Mouse (Mus musculus): ENCODE measurements around the gene Fam229a. TPM values are rescaled to one million over a fixed set of nuclear protein-coding genes. Genes with fewer than 3 reads are reported as not detected.
"Not testable (repeated sequence)": the region's sequence is repeated elsewhere in the genome, so short reads cannot be mapped to it uniquely, and the experiment has no call there.

Fam229a gene
- polyA plus RNA-seq, 1 experiment from 2014 or later = not detected

DNA sequence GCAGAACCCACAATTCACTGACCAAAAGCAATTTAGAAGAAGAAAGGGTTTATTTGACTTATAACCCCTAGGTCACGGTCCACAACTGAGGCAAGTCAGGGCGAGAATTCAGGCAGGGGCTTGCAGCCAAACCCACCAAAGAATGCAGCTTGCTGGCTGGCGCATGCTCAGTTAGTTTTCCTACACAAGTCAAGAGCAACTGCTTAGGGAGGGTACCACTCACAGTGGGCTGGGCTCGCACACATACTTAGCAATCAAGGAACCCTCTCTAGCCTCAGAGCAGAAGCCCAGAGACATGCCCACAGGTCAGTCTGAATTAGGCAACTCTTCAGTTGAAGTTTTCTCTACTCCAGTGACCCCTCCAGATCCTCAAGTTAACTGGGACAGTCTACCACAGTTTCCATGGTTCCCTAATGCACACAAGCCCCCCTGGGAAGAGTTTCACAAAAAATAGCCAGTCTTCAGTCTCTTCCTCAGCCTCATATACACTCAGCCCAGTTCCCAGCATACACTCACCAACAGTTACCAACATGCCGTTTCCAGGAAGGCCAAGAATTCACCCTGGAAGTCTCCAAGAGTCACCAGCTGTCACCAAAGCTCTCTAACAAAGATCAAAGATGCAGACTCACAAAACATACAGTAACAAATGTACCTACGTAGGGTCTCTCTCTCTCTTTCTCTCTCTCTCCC is 19.9 kb downstream of the Fam229a start:
- Histone ChIP-seq H3K36me3 (no peaks in the 10 kb centered on the region), H3K4me2 (replicated peaks) (no peak overlapping the region), H3K4me3 (replicated peaks) (no peak overlapping the region), H3K27me3 (no peaks in the 10 kb centered on the region), H3K27ac (replicated peaks) (peak overlapping the region; percentile 59; the same call in 1 of the 2 replicates), H3K9me3 (replicated peaks) (no peaks in the 10 kb centered on the region), H3K4me1 (peaks cover 36% of the 10 kb centered on the region), H3K9ac (no peak overlapping the region)
- no peak for ATAC-seq (ENCODE audit: insufficient number of reproducible peaks, low FRiP score, low TSS enrichment, low read depth)
- WGBS = 34% methylated on average over 6 of the region's 6 CpGs

GRCm38 (mm10) chr4:129511413-129512096 is 20.6 kb downstream of the Fam229a start:
- peaks cover 39% of the 10 kb centered on the region for H3K4me1 ChIP-seq
- H3K27ac ChIP-seq (replicated peaks) = peak overlapping the region; percentile 59; the same call in 1 of the 2 replicates
- WGBS = 23% methylated on average over 6 of the region's 6 CpGs
- H3K4me3 ChIP-seq (replicated peaks) = no peak overlapping the region
- peaks cover 2% of the 10 kb centered on the region for H3K36me3 ChIP-seq
- no peaks in the 10 kb centered on the region for H3K9me3 ChIP-seq (replicated peaks)
- no peak for ATAC-seq (ENCODE audit: insufficient number of reproducible peaks, low FRiP score, low TSS enrichment, low read depth)
- H3K27me3 ChIP-seq = no peaks in the 10 kb centered on the region
- H3K4me2 ChIP-seq (replicated peaks) = no peak overlapping the region
- H3K9ac ChIP-seq = no peak overlapping the region

- H3K27ac ChIP-seq (replicated peaks) = peak within 1 kb of the TSS; percentile 95
- no peaks in the 10 kb centered on the region for H3K27me3 ChIP-seq
- H3K9me3 ChIP-seq (replicated peaks) = no peaks in the 10 kb centered on the region
- H3K4me3 ChIP-seq (replicated peaks) = peak within 1 kb of the TSS; percentile 94
- peaks cover 42% of the 10 kb centered on the region for H3K4me1 ChIP-seq
- 4% methylated on average over 47 of the region's 47 CpGs for WGBS
- H3K4me2 ChIP-seq (replicated peaks) = peak within 1 kb of the TSS; percentile 65
- peak within 1 kb of the TSS; percentile 99 for H3K9ac ChIP-seq
- peak; percentile 90 for ATAC-seq (ENCODE audit: insufficient number of reproducible peaks, low FRiP score, low TSS enrichment, low read depth)
- peaks cover 18% of the 10 kb centered on the region for H3K36me3 ChIP-seq
Observed at GRCm38 (mm10) chr4:129513086-129513767, 22.2 kb downstream of the Fam229a start, which contains the start of gene Marcksl1. Marcksl1 (plus strand) TSS chr4:129513581.

GRCm38 (mm10) chr4:129513891-129514290 is 22.9 kb downstream of the Fam229a start:
- 0% methylated on average over 34 of the region's 57 CpGs for WGBS
- ATAC-seq (ENCODE audit: insufficient number of reproducible peaks, low FRiP score, low TSS enrichment, low read depth) = peak; percentile 41
- H3K27ac ChIP-seq (replicated peaks) = peak overlapping the region; percentile 95

DNA sequence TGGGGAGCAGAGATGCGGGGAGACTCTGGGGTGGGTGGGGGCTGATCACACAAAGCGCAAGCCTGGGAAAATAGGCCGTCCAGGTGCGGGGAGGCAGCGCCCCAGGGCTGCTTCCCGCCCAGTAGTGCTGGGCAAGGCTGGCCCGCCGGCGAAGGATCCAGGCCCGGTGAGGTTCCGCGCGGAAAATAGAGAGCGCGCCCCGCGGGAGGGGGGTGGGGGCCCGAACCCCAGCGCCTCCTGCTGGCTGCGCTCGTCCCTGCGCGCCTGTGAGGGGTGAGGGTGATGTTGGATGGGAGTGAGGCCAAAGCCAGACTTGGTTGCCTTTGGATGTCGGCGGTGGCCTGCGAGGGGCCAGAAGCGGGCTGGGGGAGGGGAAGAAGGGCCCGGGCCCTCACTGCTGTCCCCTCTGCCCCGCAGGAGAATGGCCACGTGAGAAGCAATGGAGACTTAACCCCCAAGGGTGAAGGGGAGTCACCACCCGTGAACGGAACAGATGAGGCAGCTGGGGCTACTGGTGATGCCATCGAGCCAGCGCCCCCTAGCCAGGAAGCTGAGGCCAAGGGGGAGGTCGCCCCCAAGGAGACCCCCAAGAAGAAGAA is 23.4 kb downstream of the Fam229a start:
- no peaks in the 10 kb centered on the region for H3K9me3 ChIP-seq (replicated peaks)
- H3K4me3 ChIP-seq (replicated peaks) = peak overlapping the region; percentile 94
- H3K9ac ChIP-seq = peak overlapping the region; percentile 99
- H3K4me1 ChIP-seq = peaks cover 39% of the 10 kb centered on the region
- peak overlapping the region; percentile 95 for H3K27ac ChIP-seq (replicated peaks)
- under 1% methylated on average over 35 of the region's 35 CpGs for WGBS
- no peaks in the 10 kb centered on the region for H3K27me3 ChIP-seq
- ATAC-seq (ENCODE audit: insufficient number of reproducible peaks, low FRiP score, low TSS enrichment, low read depth) = peak; percentile 30
- H3K36me3 ChIP-seq = peaks cover 25% of the 10 kb centered on the region
- H3K4me2 ChIP-seq (replicated peaks) = peak overlapping the region; percentile 65

More at GRCm38 (mm10) chr4:129513891-129514290, 22.9 kb downstream of the Fam229a start:
- H3K36me3 ChIP-seq = peaks cover 24% of the 10 kb centered on the region
- H3K27me3 ChIP-seq = no peaks in the 10 kb centered on the region
- H3K4me1 ChIP-seq = peaks cover 39% of the 10 kb centered on the region
- H3K9ac ChIP-seq = peak overlapping the region; percentile 99
- H3K4me2 ChIP-seq (replicated peaks) = peak overlapping the region; percentile 65
- H3K9me3 ChIP-seq (replicated peaks) = no peaks in the 10 kb centered on the region
- H3K4me3 ChIP-seq (replicated peaks) = peak overlapping the region; percentile 94

GRCm38 (mm10) chr4:129516925-129517324 is 25.9 kb downstream of the Fam229a start:
- peaks cover 27% of the 10 kb centered on the region for H3K4me1 ChIP-seq
- no peak overlapping the region for H3K9ac ChIP-seq
- H3K27me3 ChIP-seq = no peaks in the 10 kb centered on the region
- peaks cover 48% of the 10 kb centered on the region for H3K36me3 ChIP-seq
- H3K4me3 ChIP-seq (replicated peaks) = no peak overlapping the region
- 0 out of 2 replicates have a peak overlapping the region, but pooled peaks have one; percentile 8 for H3K4me2 ChIP-seq (replicated peaks)
- peak overlapping the region; percentile 77 for H3K27ac ChIP-seq (replicated peaks)
- ATAC-seq (ENCODE audit: insufficient number of reproducible peaks, low FRiP score, low TSS enrichment, low read depth) = no peak
- WGBS = 35% methylated on average over 2 of the region's 2 CpGs
- no peaks in the 10 kb centered on the region for H3K9me3 ChIP-seq (replicated peaks)

GRCm38 (mm10) chr4:129518519-129518918 is 27.5 kb downstream of the Fam229a start:
- Histone ChIP-seq H3K27ac (replicated peaks) (no peak overlapping the region; the same call in 1 of the 2 replicates), H3K9me3 (replicated peaks) (no peaks in the 10 kb centered on the region), H3K4me1 (peaks cover 17% of the 10 kb centered on the region), H3K9ac (no peak overlapping the region), H3K36me3 (peaks cover 64% of the 10 kb centered on the region), H3K27me3 (no peaks in the 10 kb centered on the region), H3K4me2 (replicated peaks) (no peak overlapping the region), H3K4me3 (replicated peaks) (no peak overlapping the region)
- no peak for ATAC-seq (ENCODE audit: insufficient number of reproducible peaks, low FRiP score, low TSS enrichment, low read depth)
- 85% methylated on average over 8 of the region's 8 CpGs for WGBS

- no peak overlapping the region for H3K4me2 ChIP-seq (replicated peaks)
- no peaks in the 10 kb centered on the region for H3K9me3 ChIP-seq (replicated peaks)
- peaks cover 82% of the 10 kb centered on the region for H3K36me3 ChIP-seq
- no peaks in the 10 kb centered on the region for H3K4me1 ChIP-seq
- no peak overlapping the region for H3K4me3 ChIP-seq (replicated peaks)
- H3K27me3 ChIP-seq = no peaks in the 10 kb centered on the region
- no peak for ATAC-seq (ENCODE audit: insufficient number of reproducible peaks, low FRiP score, low TSS enrichment, low read depth)
- no peak overlapping the region for H3K9ac ChIP-seq
- no peak overlapping the region for H3K27ac ChIP-seq (replicated peaks)
- 92% methylated on average over 5 of the region's 5 CpGs for WGBS
Observed at GRCm38 (mm10) chr4:129525338-129525737, 34.3 kb downstream of the Fam229a start.

GRCm38 (mm10) chr4:129525889-129526288 is 34.9 kb downstream of the Fam229a start:
- no peak for ATAC-seq (ENCODE audit: insufficient number of reproducible peaks, low FRiP score, low TSS enrichment, low read depth)

DNA sequence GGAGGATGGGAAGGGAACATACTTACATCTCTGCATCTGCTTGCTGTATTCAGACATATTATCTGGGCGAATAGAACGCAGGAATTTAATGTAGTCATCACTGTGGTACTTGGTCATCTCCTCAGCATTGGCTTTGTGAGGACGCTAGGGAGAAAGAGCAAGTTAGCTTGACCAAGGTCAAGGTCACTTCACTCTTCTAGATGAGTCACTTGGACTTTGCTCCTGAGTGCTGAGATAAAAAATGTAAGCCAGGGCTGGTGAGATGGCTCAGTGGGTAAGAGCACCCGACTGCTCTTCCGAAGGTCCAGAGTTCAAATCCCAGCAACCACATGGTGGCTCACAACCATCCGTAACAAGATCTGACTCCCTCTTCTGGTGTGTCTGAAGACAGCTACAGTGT is 37.9 kb downstream of the Fam229a start:
- not testable (repeated sequence) for ATAC-seq (ENCODE audit: insufficient number of reproducible peaks, low FRiP score, low TSS enrichment, low read depth); H3K4me3 ChIP-seq (replicated peaks); H3K4me2 ChIP-seq (replicated peaks); H3K9me3 ChIP-seq (replicated peaks); H3K4me1 ChIP-seq; H3K27ac ChIP-seq (replicated peaks); H3K27me3 ChIP-seq; H3K9ac ChIP-seq
- WGBS = 93% methylated on average over 6 of the region's 6 CpGs
- H3K36me3 ChIP-seq = peaks cover 72% of the 10 kb centered on the region

More at GRCm38 (mm10) chr4:129525889-129526288, 34.9 kb downstream of the Fam229a start:
- Histone ChIP-seq H3K27me3 (no peaks in the 10 kb centered on the region), H3K4me2 (replicated peaks) (no peak overlapping the region), H3K9me3 (replicated peaks) (no peaks in the 10 kb centered on the region), H3K27ac (replicated peaks) (no peak overlapping the region), H3K36me3 (peaks cover 83% of the 10 kb centered on the region), H3K4me3 (replicated peaks) (no peak overlapping the region), H3K4me1 (no peaks in the 10 kb centered on the region), H3K9ac (no peak overlapping the region)
- 87% methylated on average over 3 of the region's 3 CpGs for WGBS

- H3K4me3 ChIP-seq (replicated peaks) = no peak overlapping the region
- no peak overlapping the region for H3K4me2 ChIP-seq (replicated peaks)
- WGBS = 89% methylated on average over 6 of the region's 6 CpGs
- peaks cover 10% of the 10 kb centered on the region for H3K4me1 ChIP-seq
- no peak overlapping the region for H3K9ac ChIP-seq
- peaks cover 17% of the 10 kb centered on the region for H3K36me3 ChIP-seq
- no peaks in the 10 kb centered on the region for H3K27me3 ChIP-seq
- H3K9me3 ChIP-seq (replicated peaks) = no peaks in the 10 kb centered on the region
- no peak for ATAC-seq (ENCODE audit: insufficient number of reproducible peaks, low FRiP score, low TSS enrichment, low read depth)
- no peak overlapping the region for H3K27ac ChIP-seq (replicated peaks)
Observed at GRCm38 (mm10) chr4:129540012-129540411, 49.0 kb downstream of the Fam229a start.

All from embryonic facial prominence, embryonic 15.5 days (tissue).